Mouse (Mus musculus) midbrain, embryonic 10.5 days (tissue): ENCODE data around the gene Tas2r109. TPM values are rescaled to one million over a fixed set of nuclear protein-coding genes. Genes with fewer than 3 reads are reported as not detected.
"Not testable (repeated sequence)": the region's sequence is repeated elsewhere in the genome, so short reads cannot be mapped to it uniquely, and the experiment has no call there.

Experiments
- DNase-seq: peaks from one replicate; pipeline ENCODE4 v3.0.0-alpha.2; 2017; ENCODE audit warnings: low spot score
- H3K27ac ChIP-seq: fragments of 300-500 bp; sonication (generic); replicated peaks from 2 replicates; pipeline ENCODE4 v1.5.1; 2016; ENCODE audit warnings: mild to moderate bottlenecking
- H3K27me3 ChIP-seq: fragments of 300-500 bp; sonication (generic); 2 replicates; pipeline ENCODE4 v1.6.1; 2016; ENCODE audit warnings: low read depth, mild to moderate bottlenecking; ENCODE audit not compliant: poor library complexity, severe bottlenecking
- H3K36me3 ChIP-seq: fragments of 300-500 bp; sonication (generic); 2 replicates; pipeline ENCODE4 v1.6.1; 2016; ENCODE audit warnings: mild to moderate bottlenecking, moderate library complexity
- H3K4me1 ChIP-seq: fragments of 300-500 bp; sonication (generic); 2 replicates; pipeline ENCODE4 v1.6.1; 2016
- H3K4me3 ChIP-seq: fragments of 300-500 bp; sonication (generic); 2 replicates; pipeline ENCODE4 v1.5.1; 2016; ENCODE audit warnings: mild to moderate bottlenecking, moderate library complexity
- H3K9me3 ChIP-seq: fragments of 300-500 bp; sonication (generic); replicated peaks from 2 replicates; pipeline ENCODE4 v1.6.1; 2016; ENCODE audit warnings: mild to moderate bottlenecking
- WGBS: fragments of 180-500 bp; shearing (Covaris S2); methylation state at CpG from one replicate; pipeline ENCODE4 v1.1.7; 2016; 5-methylcytosine and 5-hydroxymethylcytosine counted together
- polyA plus RNA-seq: library from polyadenylated mRNA; unstranded; fragments of >200 nt; fragmentation: Nextera tagmentation; extraction: Ambion mirVana; gene quantifications from 2 replicates; pipeline ENCODE4 v1.2.1, GENCODE M21; 2016

Tas2r109 gene
- polyA plus RNA-seq: not detected in 2 replicates

- Histone ChIP-seq H3K9me3 (no peaks in the 10 kb centered on the region), H3K27me3 (no peaks in the 10 kb centered on the region), H3K36me3 (no peaks in the 10 kb centered on the region), H3K4me1 (no peaks in the 10 kb centered on the region), H3K27ac (no peak within 1 kb of the TSS), H3K4me3 (no peak within 1 kb of the TSS)
- no peak for DNase-seq
- WGBS: 84% methylated on average over 2 of the region's 2 CpGs
Measured at GRCm38 (mm10) chr6:132980865-132981264, at the start of gene Tas2r109. Gene Tas2r109, minus strand, starts transcription at chr6:132980965.

- no peak for DNase-seq
- Histone ChIP-seq H3K9me3 (no peaks in the 10 kb centered on the region), H3K36me3 (no peaks in the 10 kb centered on the region), H3K27me3 (no peaks in the 10 kb centered on the region), H3K4me3 (no peak within 1 kb of the TSS), H3K27ac (no peak within 1 kb of the TSS), H3K4me1 (no peaks in the 10 kb centered on the region)
- WGBS: 76% methylated on average over 1 of the region's 1 CpGs
Measured at GRCm38 (mm10) chr6:132957819-132958218, 22.9 kb downstream of the Tas2r109 start, which contains the start of gene Tas2r131. Gene Tas2r131, minus strand, starts transcription at chr6:132957919.

- Histone ChIP-seq H3K9me3 (no peaks in the 10 kb centered on the region), H3K4me3 (no peak within 1 kb of the TSS), H3K36me3 (no peaks in the 10 kb centered on the region), H3K27me3 (no peaks in the 10 kb centered on the region), H3K27ac (no peak within 1 kb of the TSS), H3K4me1 (no peaks in the 10 kb centered on the region)
- 88% methylated on average over 2 of the region's 2 CpGs for WGBS
- DNase-seq: no peak
Measured at GRCm38 (mm10) chr6:132950802-132951201, 30.0 kb downstream of the Tas2r109 start, which contains the start of gene Tas2r129. Gene Tas2r129, plus strand, starts transcription at chr6:132951102.

- not testable (repeated sequence) for DNase-seq, H3K4me3 ChIP-seq
Measured at GRCm38 (mm10) chr6:132941376-132941775, 39.4 kb downstream of the Tas2r109 start.

More at GRCm38 (mm10) chr6:132941376-132941775, 39.4 kb downstream of the Tas2r109 start:
- H3K27me3 ChIP-seq, H3K9me3 ChIP-seq, H3K4me1 ChIP-seq, H3K36me3 ChIP-seq, H3K27ac ChIP-seq: not testable (repeated sequence)

Other genes with a start within 250 kb of the Tas2r109 start
- gene Tas2r115, start 242.9 kb downstream of the Tas2r109 start, polyA plus RNA-seq: not detected in 2 replicates
- gene Tas2r124, start 226.2 kb downstream of the Tas2r109 start, polyA plus RNA-seq: not detected in 2 replicates
- not detected in 2 replicates for gene Tas2r102, start 218.8 kb downstream of the Tas2r109 start, polyA plus RNA-seq
- not detected in 2 replicates for gene Tas2r136, start 202.8 kb downstream of the Tas2r109 start, polyA plus RNA-seq
- not detected in 2 replicates for gene Tas2r117, start 178.1 kb downstream of the Tas2r109 start, polyA plus RNA-seq
- not detected in 2 replicates for gene Tas2r123, start 133.8 kb downstream of the Tas2r109 start, polyA plus RNA-seq
- gene Tas2r116, start 125.5 kb downstream of the Tas2r109 start, polyA plus RNA-seq: not detected in 2 replicates
- gene Tas2r110, start 113.0 kb downstream of the Tas2r109 start, polyA plus RNA-seq: not detected in 2 replicates
- gene Tas2r113, start 88.0 kb downstream of the Tas2r109 start, polyA plus RNA-seq: not detected in 2 replicates
- gene Tas2r125, start 71.3 kb downstream of the Tas2r109 start, polyA plus RNA-seq: not detected in 2 replicates
- not detected in 2 replicates for gene Tas2r129, start 29.9 kb downstream of the Tas2r109 start, polyA plus RNA-seq
- gene Tas2r131, start 23.0 kb downstream of the Tas2r109 start, polyA plus RNA-seq: not detected in 2 replicates
- not detected in 2 replicates for gene Tas2r103, start 56.1 kb upstream of the Tas2r109 start, polyA plus RNA-seq
- gene Tas2r140, start 74.9 kb upstream of the Tas2r109 start, polyA plus RNA-seq: not detected in 2 replicates
- 71.8 and 84.5 TPM in 2 replicates for gene Smim10l1, start 123.9 kb upstream of the Tas2r109 start, polyA plus RNA-seq